Mouse (Mus musculus) liver, embryonic 14.5 days (tissue): ENCODE measurements at regions not wholly inside any gene's neighbourhood (a gene's known extent, or its start where the extent isn't known, plus 50 kb on each side); places are given as distances from the start of the nearest gene placed in this dataset.

Experiments used
- CTCF ChIP-seq: IDR thresholded peaks from 2 replicates; pipeline ENCODE4 v1.5.1; 2016; ENCODE audit warnings: antibody characterized with exemption, low read depth, control low read depth
- EP300 ChIP-seq: IDR thresholded peaks from 2 replicates; pipeline ENCODE4 v1.6.1; 2016; ENCODE audit warnings: antibody characterized with exemption, low read depth

- TF ChIP-seq CTCF (no peak), EP300 (no peak)
These were observed 107.8 kb downstream of the Maf start for GRCm38 (mm10) chr8:115599771-115600170.
